Mouse (Mus musculus) thymus, adult 2 months (tissue): Measurements from ENCODE around the gene Wap. TPM values are rescaled to one million over a fixed set of nuclear protein-coding genes. Genes with fewer than 3 reads are reported as not detected.
A peak's percentile ranks its signal among the peaks of the same experiment; 100 is the strongest.

Experiments
- DNase-seq: peaks from one replicate; pipeline ENCODE4 v3.0.0; 2021
- H3K27ac ChIP-seq: fragments of 200-500 bp; 2 replicates; pipeline ENCODE4 v1.5.1; 2012; ENCODE audit warnings: low read length, control low read depth; ENCODE audit not compliant: control insufficient read depth, insufficient read depth
- H3K27me3 ChIP-seq: fragments of 200-500 bp; 2 replicates; pipeline ENCODE4 v1.6.1; 2012; ENCODE audit warnings: mild to moderate bottlenecking, low read length, moderate library complexity, mixed read lengths; ENCODE audit not compliant: control insufficient read depth, insufficient read depth
- H3K36me3 ChIP-seq: fragments of 200-500 bp; 2 replicates; pipeline ENCODE4 v1.6.1; 2012; ENCODE audit warnings: mild to moderate bottlenecking, low read length, moderate library complexity; ENCODE audit not compliant: control insufficient read depth, insufficient read depth
- H3K4me1 ChIP-seq: fragments of 200-500 bp; replicated peaks from 2 replicates; pipeline ENCODE4 v1.6.1; 2012; ENCODE audit warnings: low read length; ENCODE audit not compliant: control insufficient read depth, insufficient read depth
- H3K4me3 ChIP-seq: fragments of 200-500 bp; 2 replicates; pipeline ENCODE4 v1.5.1; 2012; ENCODE audit warnings: mild to moderate bottlenecking, low read length, control low read depth, moderate library complexity; ENCODE audit not compliant: control insufficient read depth, insufficient read depth
- CTCF ChIP-seq: fragments of 200-500 bp; IDR thresholded peaks from 2 replicates; pipeline ENCODE4 v1.5.1; 2012; ENCODE audit warnings: mild to moderate bottlenecking, control low read depth, low read length, moderate library complexity, borderline replicate concordance; ENCODE audit not compliant: control insufficient read depth, poor library complexity, insufficient read depth; ENCODE audit errors: extremely low read depth
- POLR2A ChIP-seq: fragments of 200-500 bp; IDR thresholded peaks from 2 replicates; pipeline ENCODE4 v1.6.1; 2012; ENCODE audit warnings: mild to moderate bottlenecking, low read length, control low read depth, moderate library complexity; ENCODE audit not compliant: control insufficient read depth, poor library complexity, insufficient read depth; ENCODE audit errors: extremely low read depth
- WGBS: fragments of 180-500 bp; shearing (Covaris S2); methylation state at CpG from one replicate; pipeline ENCODE4 v1.1.7; 2018; 5-methylcytosine and 5-hydroxymethylcytosine counted together
- polyA plus RNA-seq: library from polyadenylated mRNA; depleted of rRNA; stranded (reverse); fragments of >200 nt; gene quantifications from 2 replicates; pipeline ENCODE4 v1.2.3, GENCODE M21; 2012

Gene Wap
- polyA plus RNA-seq, 1 experiment: 1.2 TPM

GRCm38 (mm10) chr11:6629655-6630054 is 8.8 kb downstream of the Wap start:
- Histone ChIP-seq H3K27me3 (no peaks in the 10 kb centered on the region), H3K27ac (no peak overlapping the region), H3K4me3 (no peak overlapping the region), H3K4me1 (peaks cover 13% of the 10 kb centered on the region), H3K36me3 (no peaks in the 10 kb centered on the region)
- TF ChIP-seq CTCF (no peak), POLR2A (no peak)
- DNase-seq: peak; percentile 38

DNA sequence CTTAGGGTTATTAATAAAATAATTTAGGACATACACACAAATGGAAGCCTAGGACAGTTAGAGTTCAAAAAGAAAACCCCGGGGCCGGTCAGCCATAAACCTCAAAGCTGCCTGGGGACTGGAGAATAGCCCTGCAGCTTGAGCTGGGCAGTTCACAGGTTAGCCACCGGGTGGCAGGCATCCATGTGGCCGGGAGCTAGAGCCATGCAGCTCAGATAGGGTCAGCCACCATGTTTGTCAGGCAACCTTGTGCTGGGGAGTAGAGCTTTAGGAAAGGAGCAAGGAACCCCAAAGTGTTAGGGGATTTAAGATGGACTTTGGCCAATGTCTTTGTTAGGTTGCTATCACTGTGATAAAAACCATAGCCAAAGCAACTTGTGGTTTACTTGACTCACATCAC is 9.9 kb downstream of the Wap start:
- 52% methylated on average over 4 of the region's 4 CpGs for WGBS
- TF ChIP-seq POLR2A: no peak
- peak; percentile 74; the same call in 1 of the 2 replicates for TF ChIP-seq CTCF
- Histone ChIP-seq H3K27ac (peak overlapping the region; percentile 86; the same call in 1 of the 2 replicates), H3K4me1 (peaks cover 17% of the 10 kb centered on the region), H3K36me3 (0 out of 2 replicates have a peak, but pooled peaks cover 3% of the 10 kb centered on the region), H3K4me3 (no peak overlapping the region), H3K27me3 (no peaks in the 10 kb centered on the region)
- peak; percentile 67 for DNase-seq

- no peak for TF ChIP-seq CTCF
- TF ChIP-seq POLR2A: no peak
- DNase-seq: peak; percentile 48
- H3K4me3 ChIP-seq: no peak overlapping the region
- peak overlapping the region; percentile 54; the same call in 1 of the 2 replicates for H3K27ac ChIP-seq
- peaks cover 8% of the 10 kb centered on the region; the same call in 1 of the 2 replicates for H3K36me3 ChIP-seq
- no peaks in the 10 kb centered on the region for H3K27me3 ChIP-seq
- 10% methylated on average over 4 of the region's 4 CpGs for WGBS
- peaks cover 17% of the 10 kb centered on the region for H3K4me1 ChIP-seq
These were observed 10.7 kb downstream of the Wap start for GRCm38 (mm10) chr11:6627731-6628130.

DNA sequence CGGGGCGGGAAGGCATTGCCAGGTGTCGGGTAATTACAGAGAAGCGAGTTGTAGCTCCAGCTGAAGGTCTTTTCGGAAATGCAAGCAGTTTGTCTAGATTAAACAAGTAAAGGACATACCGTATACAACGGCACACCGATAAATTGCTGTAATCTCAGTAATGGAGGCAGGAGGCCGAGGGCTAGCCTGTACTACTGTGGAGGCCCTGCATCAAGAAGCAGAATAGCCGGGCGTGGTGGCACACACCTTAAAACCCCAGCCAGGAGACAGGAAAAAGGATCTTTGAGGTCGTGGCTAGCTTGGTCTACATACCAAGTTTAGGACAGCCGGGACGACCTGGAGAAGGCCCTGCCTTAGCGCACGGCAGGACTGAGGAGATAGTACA is 12.1 kb downstream of the Wap start:
- Histone ChIP-seq H3K27ac (peak overlapping the region; percentile 62), H3K4me1 (peaks cover 17% of the 10 kb centered on the region), H3K4me3 (peak overlapping the region; percentile 93), H3K27me3 (no peaks in the 10 kb centered on the region), H3K36me3 (peaks cover 13% of the 10 kb centered on the region)
- WGBS: 13% methylated on average over 16 of the region's 16 CpGs
- DNase-seq: no peak
- TF ChIP-seq CTCF (no peak), POLR2A (no peak)

- Histone ChIP-seq H3K4me3 (peak within 1 kb of the TSS; percentile 93), H3K36me3 (peaks cover 20% of the 10 kb centered on the region), H3K4me1 (peaks cover 17% of the 10 kb centered on the region), H3K27ac (peak within 1 kb of the TSS; percentile 62), H3K27me3 (no peaks in the 10 kb centered on the region)
- under 1% methylated on average over 66 of the region's 66 CpGs for WGBS
- TF ChIP-seq CTCF (peak; percentile 46; the same call in 1 of the 2 replicates), POLR2A (peak; percentile 95)
- peak; percentile 88 for DNase-seq
These were observed 12.7 kb downstream of the Wap start, which contains the start of gene Tbrg4 for GRCm38 (mm10) chr11:6625478-6626387. Gene Tbrg4 (minus strand): TSS chr11:6626067.

- DNase-seq: no peak
- Histone ChIP-seq H3K27me3 (no peaks in the 10 kb centered on the region), H3K36me3 (peaks cover 25% of the 10 kb centered on the region), H3K4me1 (peaks cover 17% of the 10 kb centered on the region), H3K27ac (no peak overlapping the region), H3K4me3 (peak overlapping the region; percentile 93)
- TF ChIP-seq POLR2A: no peak
- TF ChIP-seq CTCF: no peak
- WGBS: 59% methylated on average over 14 of the region's 14 CpGs
These were observed 13.6 kb downstream of the Wap start for GRCm38 (mm10) chr11:6624619-6625382.
